Comparison of ENCODE assay signal across 9 mouse cellular contexts in genomic region chr8:122548331-122548730, GRCm38 (mm10). TPM values are rescaled to one million over a fixed set of nuclear protein-coding genes. Genes with fewer than 3 reads are reported as not detected.
DNase-seq lines count a peak whose midpoint lies in the region; ATAC-seq and TF ChIP-seq lines count a peak whose summit lies in the region.
"Had no signal": no experiment of that assay in that cellular context is flagged by ENCODE, and none has a peak within 500 bp of the region (broad histone marks: within the 10 kb centered on the region; RNA-seq: fewer than 3 reads in every experiment).

No protein-coding gene starts in this region.

- no peak for ATAC-seq in intestine, embryonic 14.5 days (replicated peaks; ENCODE audit: low FRiP score, low TSS enrichment, low read depth)
- ATAC-seq in intestine, postnatal 0 days = no peak
- no peak for ATAC-seq in liver, embryonic 14.5 days (ENCODE audit: insufficient read depth)
- ATAC-seq: forebrain, postnatal 0 days had no signal

- H3K4me2 ChIP-seq in intestine, embryonic 14.5 days (ENCODE audit: low read length) = 0 out of 2 replicates have a peak overlapping the region, but pooled peaks have one; percentile 7
- H3K4me2 ChIP-seq in intestine, postnatal 0 days (replicated peaks; ENCODE audit: low read depth) = no peak overlapping the region
- H3K4me2 ChIP-seq in liver, embryonic 14.5 days (ENCODE audit: low read depth) = peak overlapping the region; percentile 99

- WGBS in intestine, embryonic 14.5 days = 60% methylated on average over 13 of the region's 13 CpGs
- 65% methylated on average over 13 of the region's 13 CpGs for WGBS in intestine, postnatal 0 days
- WGBS in bone marrow, adult 2 months = 21% methylated on average over 13 of the region's 13 CpGs
- 24% methylated on average over 13 of the region's 13 CpGs for WGBS in liver, embryonic 14.5 days (ENCODE audit: insufficient replicate concordance)

- TF ChIP-seq EP300 in liver, embryonic 14.5 days (IDR thresholded peaks at IDR 0.05; ENCODE audit: low read depth) = no peak

- no peak for TF ChIP-seq POLR2A in bone marrow, adult 2 months (IDR thresholded peaks at IDR 0.05; ENCODE audit: borderline replicate concordance, control insufficient read depth, low read depth, low read length)

- H3K36me3 ChIP-seq in intestine, embryonic 14.5 days (ENCODE audit: control insufficient read depth, insufficient read depth, low read length) = no peaks in the 10 kb centered on the region
- no peaks in the 10 kb centered on the region for H3K36me3 ChIP-seq in intestine, postnatal 0 days (ENCODE audit: control insufficient read depth, insufficient read depth)
- peaks cover 42% of the 10 kb centered on the region for H3K36me3 ChIP-seq in E14TG2a.4 (ENCODE audit: insufficient read depth, low read length)
- peaks cover 22% of the 10 kb centered on the region for H3K36me3 ChIP-seq in liver, embryonic 14.5 days (replicated peaks; ENCODE audit: control insufficient read depth, insufficient read depth, low read depth)

- H3K9me3 ChIP-seq in intestine, embryonic 14.5 days (ENCODE audit: control insufficient read depth, low read length) = no peaks in the 10 kb centered on the region
- H3K9me3 ChIP-seq in intestine, postnatal 0 days (ENCODE audit: control insufficient read depth) = no peaks in the 10 kb centered on the region
- no peaks in the 10 kb centered on the region for H3K9me3 ChIP-seq in E14TG2a.4 (ENCODE audit: low read length)
- no peaks in the 10 kb centered on the region for H3K9me3 ChIP-seq in liver, embryonic 14.5 days (ENCODE audit: control insufficient read depth, low read length)

- peaks cover 33% of the 10 kb centered on the region for H3K4me1 ChIP-seq in intestine, embryonic 14.5 days (replicated peaks; ENCODE audit: control insufficient read depth, insufficient read depth, low read length)
- H3K4me1 ChIP-seq in intestine, postnatal 0 days (replicated peaks; ENCODE audit: control insufficient read depth, insufficient read depth, low read length) = peaks cover 7% of the 10 kb centered on the region; the same call in 1 of the 2 replicates
- peaks cover 83% of the 10 kb centered on the region for H3K4me1 ChIP-seq in E14TG2a.4 (replicated peaks; ENCODE audit: low read depth, low read length)
- H3K4me1 ChIP-seq in bone marrow, adult 2 months (ENCODE audit: control insufficient read depth, insufficient read depth, low read length) = peaks cover 15% of the 10 kb centered on the region
- H3K4me1 ChIP-seq in liver, embryonic 14.5 days (replicated peaks; ENCODE audit: control insufficient read depth in 2 of 2, insufficient read depth in 2 of 2, low read length in 1 of 2) = peaks cover 51 to 62% of the 10 kb centered on the region in 2 experiments

- TF ChIP-seq CTCF in intestine, postnatal 0 days (IDR thresholded peaks at IDR 0.05; ENCODE audit: low read depth) = no peak
- TF ChIP-seq CTCF in E14TG2a.4 (conservative IDR thresholded peaks at IDR 0.05; ENCODE audit: low read length) = no peak
- TF ChIP-seq CTCF in bone marrow, adult 2 months (IDR thresholded peaks at IDR 0.05; ENCODE audit: control insufficient read depth, insufficient read depth, low read length) = no peak
- TF ChIP-seq CTCF in liver, embryonic 14.5 days (IDR thresholded peaks at IDR 0.05; ENCODE audit: low read depth) = no peak

- H3K9ac ChIP-seq in intestine, embryonic 14.5 days (ENCODE audit: low read length) = no peak overlapping the region
- no peak overlapping the region for H3K9ac ChIP-seq in intestine, postnatal 0 days (ENCODE audit: low read depth, low read length)
- H3K9ac ChIP-seq in liver, embryonic 14.5 days (replicated peaks) = peak overlapping the region; percentile 89
- H3K9ac ChIP-seq: forebrain, postnatal 0 days had no signal

- H3K27ac ChIP-seq in intestine, embryonic 14.5 days (ENCODE audit: low read depth) = 0 out of 2 replicates have a peak overlapping the region, but pooled peaks have one; percentile 64
- no peak overlapping the region for H3K27ac ChIP-seq in intestine, postnatal 0 days (ENCODE audit: low read depth, low read length)
- peak overlapping the region; percentile 84 for H3K27ac ChIP-seq in bone marrow, adult 2 months (ENCODE audit: control insufficient read depth, insufficient read depth, low read depth, low read length, poor library complexity)
- peak overlapping the region; percentile 99 for H3K27ac ChIP-seq in liver, embryonic 14.5 days

- no peak overlapping the region for H3K4me3 ChIP-seq in intestine, embryonic 14.5 days (ENCODE audit: low read depth, low read length)
- no peak overlapping the region for H3K4me3 ChIP-seq in intestine, postnatal 0 days (ENCODE audit: low read depth, low read length)
- peak overlapping the region; percentile 37; the same call in 1 of the 2 replicates for H3K4me3 ChIP-seq in E14TG2a.4 (replicated peaks; ENCODE audit: low read length)
- H3K4me3 ChIP-seq in bone marrow, adult 2 months (replicated peaks; ENCODE audit: control insufficient read depth, low read depth, low read length) = peak overlapping the region; percentile 17
- H3K4me3 ChIP-seq in liver, embryonic 14.5 days (ENCODE audit: insufficient read depth in 1 of 2, low read depth in 2 of 2, low read length in 2 of 2) = peak overlapping the region; percentile 67 to 86

- no peak for DNase-seq in intestine, embryonic 14.5 days (ENCODE audit: low spot score)
- no peak for DNase-seq in liver, embryonic 14.5 days (ENCODE audit: low read depth in 3 of 3, low spot score in 3 of 3)
- no peak for DNase-seq in layer of hippocampus, adult 11-12 months (ENCODE audit: low spot score)
- no peak for DNase-seq in adrenal gland, postnatal 36 days
- DNase-seq in adipocyte (ENCODE audit: low spot score) = no peak
- DNase-seq: forebrain, postnatal 0 days had no signal

- H3K27me3 ChIP-seq in intestine, embryonic 14.5 days (replicated peaks; ENCODE audit: control insufficient read depth, insufficient read depth, low read length) = no peaks in the 10 kb centered on the region
- no peaks in the 10 kb centered on the region for H3K27me3 ChIP-seq in intestine, postnatal 0 days (replicated peaks; ENCODE audit: control insufficient read depth, insufficient read depth, low read length)
- peaks cover 3% of the 10 kb centered on the region; the same call in 1 of the 2 replicates for H3K27me3 ChIP-seq in E14TG2a.4 (ENCODE audit: insufficient read depth, low read length)
- no peaks in the 10 kb centered on the region for H3K27me3 ChIP-seq in liver, embryonic 14.5 days (ENCODE audit: control insufficient read depth, insufficient read depth, low read length)

RNA-seq across cellular contexts. Expression of gene Piezo1, which starts 2.8 kb away (rescaled TPM):
- 17.9 and 21.6 TPM in 2 replicates for polyA plus RNA-seq in intestine, embryonic 14.5 days (2014; fragmentation: Nextera tagmentation; extraction: Ambion mirVana)
- 4.4 and 7.3 TPM in 2 replicates for polyA plus RNA-seq in intestine, postnatal 0 days (2015; fragmentation: Nextera tagmentation; extraction: Ambion mirVana)
- polyA plus RNA-seq in bone marrow, adult 2 months (2011; ENCODE audit: insufficient read depth, insufficient read length, low replicate concordance, missing spikeins) = 21.6 and 49.3 TPM in 2 replicates
- polyA plus RNA-seq in liver, embryonic 14.5 days (2012; rRNA removed) = 49.5 and 60.9 TPM in 2 replicates
- 12.6 and 15.4 TPM in 2 replicates for polyA plus RNA-seq in liver, embryonic 14.5 days (2014; fragmentation: Nextera tagmentation; extraction: Ambion mirVana)
- total RNA-seq in adrenal gland, postnatal 36 days (2021) = 10 to 100 TPM; 19.5 to 24.7 TPM

RNA-seq across cellular contexts. Expression of gene Cdt1, which starts 19.5 kb away (rescaled TPM):
- 43.8 and 49.3 TPM in 2 replicates for polyA plus RNA-seq in intestine, embryonic 14.5 days (2014; fragmentation: Nextera tagmentation; extraction: Ambion mirVana)
- 13.3 and 14.0 TPM in 2 replicates for polyA plus RNA-seq in intestine, postnatal 0 days (2015; fragmentation: Nextera tagmentation; extraction: Ambion mirVana)
- polyA plus RNA-seq in bone marrow, adult 2 months (2011; ENCODE audit: insufficient read depth, insufficient read length, low replicate concordance, missing spikeins) = 62.8 and 68.5 TPM in 2 replicates
- 62.3 and 65.3 TPM in 2 replicates for polyA plus RNA-seq in liver, embryonic 14.5 days (2012; rRNA removed)
- polyA plus RNA-seq in liver, embryonic 14.5 days (2014; fragmentation: Nextera tagmentation; extraction: Ambion mirVana) = 41.9 and 48.8 TPM in 2 replicates
- 1 to 10 TPM; 8.7 to 9.1 TPM for total RNA-seq in adrenal gland, postnatal 36 days (2021)

RNA-seq across cellular contexts. Expression of gene Aprt, which starts 28.4 kb away (rescaled TPM):
- 580 and 583 TPM in 2 replicates for polyA plus RNA-seq in intestine, embryonic 14.5 days (2014; fragmentation: Nextera tagmentation; extraction: Ambion mirVana)
- 676 and 681 TPM in 2 replicates for polyA plus RNA-seq in intestine, postnatal 0 days (2015; fragmentation: Nextera tagmentation; extraction: Ambion mirVana)
- polyA plus RNA-seq in bone marrow, adult 2 months (2011; ENCODE audit: insufficient read depth, insufficient read length, low replicate concordance, missing spikeins) = 41.8 and 95.4 TPM in 2 replicates
- 87.5 and 101 TPM in 2 replicates for polyA plus RNA-seq in liver, embryonic 14.5 days (2012; rRNA removed)
- 197 TPM in 2 replicates for polyA plus RNA-seq in liver, embryonic 14.5 days (2014; fragmentation: Nextera tagmentation; extraction: Ambion mirVana)
- total RNA-seq in adrenal gland, postnatal 36 days (2021) = 10 to 100 TPM; 72.4 to 87.2 TPM

Comparison
In these comparisons a context has a peak if more than half of its experiments do, and no peak if none do; other contexts are left out.
1. H3K4me3 ChIP-seq: peak in E14TG2a.4 (single experiment), bone marrow, adult 2 months (single experiment) and liver, embryonic 14.5 days (2 of 2); none in intestine, embryonic 14.5 days (single experiment) and intestine, postnatal 0 days (single experiment).